Mouse (Mus musculus): ENCODE measurements around the gene Il4ra. TPM values are rescaled to one million over a fixed set of nuclear protein-coding genes. Genes with fewer than 3 reads are reported as not detected.

Gene Il4ra
- polyA plus RNA-seq, 1 experiment = 189 TPM

GRCm38 (mm10) chr7:125564316-125565024, 12.6 kb downstream of the Il4ra start:
- TF ChIP-seq CTCF (IDR thresholded peaks at IDR 0.05; ENCODE audit: borderline replicate concordance, control insufficient read depth, extremely low read depth, insufficient read depth, low read length, poor library complexity) = no peak
- TF ChIP-seq POLR2A (IDR thresholded peaks at IDR 0.05; ENCODE audit: control insufficient read depth, extremely low read depth, insufficient read depth, low read length, poor library complexity) = no peak
- Histone ChIP-seq H3K4me3 (ENCODE audit: control insufficient read depth, insufficient read depth, low read length) (no peak overlapping the region), H3K4me1 (replicated peaks; ENCODE audit: control insufficient read depth, insufficient read depth, low read length) (peaks cover 38% of the 10 kb centered on the region), H3K27me3 (ENCODE audit: control insufficient read depth, insufficient read depth, low read length) (no peaks in the 10 kb centered on the region), H3K27ac (ENCODE audit: control insufficient read depth, insufficient read depth, low read length) (no peak overlapping the region), H3K36me3 (ENCODE audit: control insufficient read depth, insufficient read depth, low read length) (peaks cover 53% of the 10 kb centered on the region)
- WGBS = 93% methylated on average over 11 of the region's 11 CpGs
- no peak for DNase-seq

- Histone ChIP-seq H3K27ac (ENCODE audit: control insufficient read depth, insufficient read depth, low read length) (no peak overlapping the region), H3K36me3 (ENCODE audit: control insufficient read depth, insufficient read depth, low read length) (peaks cover 65% of the 10 kb centered on the region), H3K27me3 (ENCODE audit: control insufficient read depth, insufficient read depth, low read length) (no peaks in the 10 kb centered on the region), H3K4me3 (ENCODE audit: control insufficient read depth, insufficient read depth, low read length) (no peak overlapping the region), H3K4me1 (replicated peaks; ENCODE audit: control insufficient read depth, insufficient read depth, low read length) (peaks cover 25% of the 10 kb centered on the region)
- DNase-seq = no peak
- WGBS = 91% methylated on average over 12 of the region's 12 CpGs
- TF ChIP-seq CTCF (IDR thresholded peaks at IDR 0.05; ENCODE audit: borderline replicate concordance, control insufficient read depth, extremely low read depth, insufficient read depth, low read length, poor library complexity) (no peak), POLR2A (IDR thresholded peaks at IDR 0.05; ENCODE audit: control insufficient read depth, extremely low read depth, insufficient read depth, low read length, poor library complexity) (no peak)
Observed at GRCm38 (mm10) chr7:125565516-125566285, 13.8 kb downstream of the Il4ra start.

- WGBS = 99% methylated on average over 2 of the region's 2 CpGs
- TF ChIP-seq POLR2A (IDR thresholded peaks at IDR 0.05; ENCODE audit: control insufficient read depth, extremely low read depth, insufficient read depth, low read length, poor library complexity) (no peak), CTCF (IDR thresholded peaks at IDR 0.05; ENCODE audit: borderline replicate concordance, control insufficient read depth, extremely low read depth, insufficient read depth, low read length, poor library complexity) (no peak)
- Histone ChIP-seq H3K27ac (ENCODE audit: control insufficient read depth, insufficient read depth, low read length) (no peak overlapping the region), H3K27me3 (ENCODE audit: control insufficient read depth, insufficient read depth, low read length) (no peaks in the 10 kb centered on the region), H3K4me1 (replicated peaks; ENCODE audit: control insufficient read depth, insufficient read depth, low read length) (peaks cover 18% of the 10 kb centered on the region), H3K36me3 (ENCODE audit: control insufficient read depth, insufficient read depth, low read length) (peaks cover 72% of the 10 kb centered on the region), H3K4me3 (ENCODE audit: control insufficient read depth, insufficient read depth, low read length) (no peak overlapping the region)
- no peak for DNase-seq
Observed at GRCm38 (mm10) chr7:125566420-125566819, 14.5 kb downstream of the Il4ra start.

DNA sequence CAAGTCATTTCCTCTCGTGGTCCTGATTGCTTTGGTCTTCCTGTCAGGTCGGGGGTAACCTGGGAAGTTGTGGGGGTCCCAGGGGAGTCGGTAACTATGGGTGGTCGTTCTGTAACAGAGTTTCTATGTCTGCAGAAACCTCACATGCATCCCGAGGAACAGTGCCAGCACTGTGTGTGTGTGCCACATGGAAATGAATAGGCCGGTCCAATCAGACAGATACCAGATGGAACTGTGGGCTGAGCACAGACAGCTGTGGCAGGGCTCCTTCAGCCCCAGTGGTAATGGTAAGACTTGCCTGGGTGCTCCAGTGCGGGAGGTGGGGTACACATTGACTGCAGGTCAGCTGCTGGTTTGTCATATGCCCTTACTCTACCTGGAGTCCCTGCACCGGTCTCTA, 17.0 kb downstream of the Il4ra start:
- 79% methylated on average over 8 of the region's 8 CpGs for WGBS
- Histone ChIP-seq H3K4me1 (replicated peaks; ENCODE audit: control insufficient read depth, insufficient read depth, low read length) (no peaks in the 10 kb centered on the region), H3K27me3 (ENCODE audit: control insufficient read depth, insufficient read depth, low read length) (no peaks in the 10 kb centered on the region), H3K4me3 (ENCODE audit: control insufficient read depth, insufficient read depth, low read length) (no peak overlapping the region), H3K36me3 (ENCODE audit: control insufficient read depth, insufficient read depth, low read length) (peaks cover 97% of the 10 kb centered on the region), H3K27ac (ENCODE audit: control insufficient read depth, insufficient read depth, low read length) (no peak overlapping the region)
- no peak for DNase-seq
- TF ChIP-seq CTCF (IDR thresholded peaks at IDR 0.05; ENCODE audit: borderline replicate concordance, control insufficient read depth, extremely low read depth, insufficient read depth, low read length, poor library complexity) = no peak
- TF ChIP-seq POLR2A (IDR thresholded peaks at IDR 0.05; ENCODE audit: control insufficient read depth, extremely low read depth, insufficient read depth, low read length, poor library complexity) = no peak

GRCm38 (mm10) chr7:125571891-125572290, 20.0 kb downstream of the Il4ra start:
- H3K27ac ChIP-seq (ENCODE audit: control insufficient read depth, insufficient read depth, low read length) = no peak overlapping the region
- H3K4me3 ChIP-seq (ENCODE audit: control insufficient read depth, insufficient read depth, low read length) = no peak overlapping the region
- no peaks in the 10 kb centered on the region for H3K4me1 ChIP-seq (replicated peaks; ENCODE audit: control insufficient read depth, insufficient read depth, low read length)
- peaks cover 100% of the 10 kb centered on the region for H3K36me3 ChIP-seq (ENCODE audit: control insufficient read depth, insufficient read depth, low read length)
- H3K27me3 ChIP-seq (ENCODE audit: control insufficient read depth, insufficient read depth, low read length) = no peaks in the 10 kb centered on the region
- WGBS = 91% methylated on average over 19 of the region's 19 CpGs
- TF ChIP-seq POLR2A (IDR thresholded peaks at IDR 0.05; ENCODE audit: control insufficient read depth, extremely low read depth, insufficient read depth, low read length, poor library complexity) (no peak), CTCF (IDR thresholded peaks at IDR 0.05; ENCODE audit: borderline replicate concordance, control insufficient read depth, extremely low read depth, insufficient read depth, low read length, poor library complexity) (no peak)
- DNase-seq = no peak

GRCm38 (mm10) chr7:125572737-125573136, 20.8 kb downstream of the Il4ra start:
- Histone ChIP-seq H3K27me3 (ENCODE audit: control insufficient read depth, insufficient read depth, low read length) (no peaks in the 10 kb centered on the region), H3K27ac (ENCODE audit: control insufficient read depth, insufficient read depth, low read length) (no peak overlapping the region), H3K36me3 (ENCODE audit: control insufficient read depth, insufficient read depth, low read length) (peaks cover 92% of the 10 kb centered on the region), H3K4me1 (replicated peaks; ENCODE audit: control insufficient read depth, insufficient read depth, low read length) (peaks cover 4% of the 10 kb centered on the region), H3K4me3 (ENCODE audit: control insufficient read depth, insufficient read depth, low read length) (no peak overlapping the region)
- no peak for DNase-seq
- TF ChIP-seq CTCF (IDR thresholded peaks at IDR 0.05; ENCODE audit: borderline replicate concordance, control insufficient read depth, extremely low read depth, insufficient read depth, low read length, poor library complexity) = no peak
- no peak for TF ChIP-seq POLR2A (IDR thresholded peaks at IDR 0.05; ENCODE audit: control insufficient read depth, extremely low read depth, insufficient read depth, low read length, poor library complexity)
- WGBS = 93% methylated on average over 6 of the region's 6 CpGs

Measured in thymus, adult 2 months (tissue).